Mouse (Mus musculus) naive thymus-derived CD4-positive, alpha-beta T cell, adult 2 months (primary cell): ENCODE results near the gene Ap3s2.

Experiments
- DNase-seq: peaks from one replicate; pipeline ENCODE4 v3.0.0-alpha.2; 2011; ENCODE audit warnings: low read depth

The Ap3s2 gene

DNA sequence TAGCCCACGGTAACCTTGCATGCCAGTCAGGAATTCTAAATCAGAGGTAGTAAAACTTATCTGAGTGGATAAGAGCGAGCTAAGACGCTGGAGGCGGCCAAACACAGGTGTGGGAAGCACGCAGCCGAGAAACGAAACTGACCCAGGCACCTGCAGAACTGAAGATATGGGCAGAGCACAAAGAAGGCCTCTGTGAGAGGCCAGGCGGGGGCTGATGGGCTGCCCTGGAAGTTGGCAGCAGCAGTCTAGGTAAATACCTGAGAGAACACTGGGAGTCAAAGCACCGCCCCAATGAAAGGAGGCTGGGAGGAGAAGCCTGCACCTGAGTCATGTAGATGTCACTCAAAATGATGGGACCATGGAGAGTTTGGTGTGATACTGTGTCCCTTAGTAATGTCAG, 31.8 kb downstream of the Ap3s2 start:
- DNase-seq, result no peak

DNA sequence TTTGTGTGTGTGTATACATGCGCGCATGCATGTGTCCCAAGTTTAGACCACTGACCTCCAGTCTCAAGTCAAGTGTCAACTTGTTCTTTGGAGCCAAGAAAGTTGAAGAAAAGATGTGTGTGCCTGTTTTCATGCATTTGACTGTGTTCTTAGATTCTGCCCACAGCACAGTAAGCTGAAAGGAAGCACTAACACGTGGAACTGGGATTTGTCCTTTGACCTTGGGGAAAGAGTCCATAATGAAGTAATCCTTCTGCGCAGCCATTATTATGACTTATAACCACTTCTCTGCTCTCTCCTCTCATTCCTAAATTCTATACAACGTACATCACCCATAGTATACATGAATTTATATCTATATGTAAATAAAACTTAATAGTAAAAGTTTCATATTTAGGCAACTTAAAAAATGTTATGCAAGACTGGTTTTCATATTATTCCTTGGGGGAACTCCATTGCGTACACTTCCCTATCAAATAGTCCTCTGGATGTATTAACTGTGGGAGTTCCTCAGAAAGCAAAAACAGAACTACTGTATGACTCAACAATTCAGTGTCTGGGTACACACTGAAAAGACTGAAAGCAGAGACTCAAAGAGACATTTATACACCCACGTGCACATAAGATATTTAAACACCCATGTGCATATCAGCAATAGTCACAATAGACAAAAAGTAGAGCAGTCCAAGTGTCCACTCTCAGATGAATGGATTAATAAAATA, 36.7 kb downstream of the Ap3s2 start:
- no peak for DNase-seq

DNA sequence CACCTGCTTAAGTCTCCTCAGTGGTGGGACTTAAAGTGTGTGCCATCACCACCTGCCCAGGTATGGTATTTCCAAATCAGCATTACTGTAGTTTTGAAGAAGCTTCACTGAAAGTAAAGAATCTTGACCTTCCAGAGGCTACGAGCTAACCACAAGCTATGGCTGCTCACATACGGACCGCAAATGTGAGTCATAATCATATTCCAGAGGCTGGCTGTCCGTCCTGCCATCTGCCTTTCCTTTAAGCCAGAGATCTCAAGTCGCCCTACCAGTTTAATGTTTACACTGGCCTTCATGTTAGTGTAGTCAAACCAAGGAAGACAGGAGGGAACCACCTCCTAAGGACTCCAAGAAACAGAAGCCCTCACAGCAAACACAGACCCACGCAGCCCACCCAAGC, 38.5 kb downstream of the Ap3s2 start:
- DNase-seq, result no peak

DNA sequence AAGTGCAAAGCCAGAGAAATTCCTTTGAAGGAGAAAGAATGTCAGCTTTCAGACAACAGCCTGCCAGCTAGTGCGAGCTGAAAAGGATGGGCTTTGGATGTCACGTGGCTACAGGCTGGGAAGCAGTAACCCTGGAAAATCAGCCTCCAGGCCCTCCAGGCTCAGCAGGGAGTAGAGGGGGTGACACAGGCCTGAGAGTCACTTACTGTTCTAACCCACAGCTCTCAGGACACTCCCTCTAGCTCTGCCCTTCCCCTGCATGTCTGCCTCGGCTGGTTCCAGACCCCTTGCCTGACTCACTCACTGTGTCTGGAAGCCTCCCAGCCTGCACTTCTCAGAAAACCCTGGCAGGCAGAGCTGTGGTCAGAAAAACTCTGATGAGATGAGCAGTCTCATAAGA, 39.5 kb downstream of the Ap3s2 start:
- no peak for DNase-seq

DNA sequence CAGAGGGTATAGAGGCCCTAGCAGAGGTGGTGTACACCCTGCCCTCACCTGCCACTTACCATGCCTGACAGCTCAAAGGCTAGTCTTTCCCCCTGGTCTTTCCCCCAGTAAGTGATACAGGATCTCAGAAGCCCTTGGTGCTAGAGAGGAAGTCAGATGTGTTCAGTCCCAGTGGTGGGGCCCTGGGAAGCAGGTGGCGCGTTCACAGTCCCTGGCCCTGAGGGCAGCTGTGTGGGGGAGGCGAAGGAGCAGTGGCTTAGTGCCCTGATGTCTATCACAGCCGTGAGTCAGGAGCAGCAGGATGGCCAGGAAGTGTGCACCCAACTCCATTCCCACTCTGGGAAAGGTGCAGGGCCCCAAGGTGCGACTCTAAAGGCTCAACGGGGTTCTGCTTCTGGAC, 40.4 kb downstream of the Ap3s2 start:
- no peak for DNase-seq

DNA sequence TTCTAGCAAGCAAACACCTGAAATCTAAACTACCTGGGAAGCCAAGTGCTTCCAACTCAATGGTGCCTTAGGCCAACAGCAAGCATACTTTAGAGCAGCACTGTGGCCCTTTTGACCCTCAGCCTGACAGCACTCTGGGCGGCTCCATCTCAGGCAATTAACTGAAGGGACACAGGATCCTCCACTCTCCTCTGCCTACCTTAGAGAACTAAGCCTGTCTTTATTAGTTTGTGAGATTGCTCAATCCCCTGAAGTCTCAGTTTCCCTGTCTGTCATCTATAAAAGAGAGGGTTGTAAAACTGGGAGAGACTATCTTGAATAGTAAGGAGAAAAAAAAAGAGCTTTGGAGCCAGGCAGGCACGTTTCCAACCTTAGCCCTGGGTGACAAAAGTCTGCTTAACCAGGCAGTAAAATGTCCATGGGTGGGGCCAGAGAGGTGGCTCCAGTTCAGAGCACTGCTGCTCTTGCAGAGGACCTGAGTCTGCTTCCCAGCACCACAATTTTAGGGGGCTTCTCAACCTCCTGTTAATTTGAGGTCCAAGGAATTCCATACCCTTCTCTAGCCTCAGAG, 41.9 kb downstream of the Ap3s2 start:
- no peak for DNase-seq

DNA sequence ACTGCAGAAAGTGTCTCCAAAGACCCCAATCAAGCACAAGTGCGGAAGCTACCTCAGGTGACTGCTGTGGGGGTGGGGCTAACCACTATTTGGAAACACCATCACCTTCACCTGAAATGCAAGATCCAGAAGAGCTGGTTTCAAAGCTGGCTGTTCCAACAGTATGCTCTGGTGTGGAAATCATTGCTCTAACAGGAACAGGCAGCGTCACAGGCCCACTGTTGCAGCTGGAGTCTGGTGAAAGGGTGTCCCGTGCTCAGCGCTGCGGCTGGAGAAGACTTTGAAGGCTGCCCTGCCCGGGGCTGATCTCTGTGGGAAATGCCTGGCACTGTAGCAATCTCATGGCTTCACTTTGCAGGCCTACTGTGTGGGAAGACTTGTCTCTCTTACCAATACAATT, 47.0 kb downstream of the Ap3s2 start:
- DNase-seq, result no peak

DNA sequence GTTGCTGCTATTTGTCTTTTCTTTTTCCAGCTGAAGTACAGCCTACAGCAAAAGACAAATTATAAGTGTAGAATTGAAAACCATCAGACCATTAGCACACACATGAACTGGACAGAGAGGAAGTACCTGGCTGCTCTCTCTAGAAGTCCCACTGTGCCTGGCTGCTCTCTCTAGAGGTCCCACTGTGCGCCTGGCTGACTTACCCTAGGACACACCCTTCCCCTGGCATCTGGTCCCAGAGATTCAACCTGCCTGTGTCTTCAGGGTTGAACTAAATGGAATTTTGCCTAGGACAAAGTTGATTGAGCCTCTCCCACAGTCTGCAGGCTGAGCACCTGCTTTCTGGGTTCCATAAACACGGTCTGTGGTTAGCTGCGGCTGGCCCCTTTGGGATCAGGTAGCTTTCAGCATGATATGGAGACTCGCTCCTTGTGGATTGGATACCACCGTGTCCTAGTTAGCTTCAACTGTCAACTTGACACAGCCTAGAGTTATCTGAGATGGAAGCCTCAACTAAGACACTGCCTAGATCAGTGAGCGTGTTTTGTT, 48.6 kb downstream of the Ap3s2 start:
- DNase-seq, result no peak

DNA sequence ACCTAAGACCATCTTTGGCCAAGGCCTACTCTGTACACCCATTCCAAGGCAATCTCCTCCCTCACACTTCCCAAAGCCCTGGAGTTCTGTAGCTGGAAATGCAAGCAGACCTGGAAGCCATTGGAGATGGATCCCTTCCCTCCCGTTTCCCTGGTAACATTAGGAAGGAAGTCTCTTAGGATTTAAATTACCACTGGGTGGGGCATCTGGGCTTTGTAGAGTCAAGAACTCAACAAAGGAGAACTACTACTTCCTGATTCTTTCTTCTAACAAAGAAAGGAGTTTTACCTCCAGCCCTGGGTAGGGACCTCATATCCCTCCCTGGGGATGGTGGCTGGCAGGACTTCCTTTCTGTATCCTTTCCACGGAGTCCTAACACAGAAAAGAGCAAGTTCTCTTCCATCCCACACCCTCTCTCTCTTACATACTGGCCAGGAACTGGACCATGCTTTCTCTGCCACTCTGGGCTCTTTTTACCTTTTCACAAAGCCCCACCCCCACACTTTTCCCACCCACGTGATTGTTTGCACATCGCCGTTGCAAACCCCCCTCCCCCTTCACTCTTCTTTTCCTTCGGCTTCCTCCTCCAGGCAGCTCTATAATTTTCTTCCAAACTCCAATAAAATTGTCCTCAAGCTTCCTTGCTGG, 51.3 kb downstream of the Ap3s2 start:
- no peak for DNase-seq

DNA sequence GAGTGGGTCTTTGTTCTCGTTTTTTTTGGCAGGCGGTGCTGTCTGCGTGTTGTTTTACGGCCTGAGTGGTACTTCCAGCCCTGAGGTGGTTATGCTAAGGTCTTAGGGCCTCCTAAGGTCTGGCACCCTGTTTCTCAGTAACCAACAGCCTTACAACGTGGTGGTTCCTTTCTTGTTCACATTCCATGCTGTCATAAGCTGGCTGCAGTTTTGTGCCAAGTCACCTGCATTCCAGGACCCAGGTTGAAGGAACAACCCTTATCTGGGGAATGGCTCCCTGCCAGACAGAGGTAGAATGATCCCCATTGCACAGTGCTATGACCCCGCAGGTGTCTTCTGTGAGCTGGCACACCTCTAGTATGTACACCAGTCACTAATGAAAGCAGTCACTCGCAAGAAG, 52.0 kb downstream of the Ap3s2 start:
- no peak for DNase-seq

DNA sequence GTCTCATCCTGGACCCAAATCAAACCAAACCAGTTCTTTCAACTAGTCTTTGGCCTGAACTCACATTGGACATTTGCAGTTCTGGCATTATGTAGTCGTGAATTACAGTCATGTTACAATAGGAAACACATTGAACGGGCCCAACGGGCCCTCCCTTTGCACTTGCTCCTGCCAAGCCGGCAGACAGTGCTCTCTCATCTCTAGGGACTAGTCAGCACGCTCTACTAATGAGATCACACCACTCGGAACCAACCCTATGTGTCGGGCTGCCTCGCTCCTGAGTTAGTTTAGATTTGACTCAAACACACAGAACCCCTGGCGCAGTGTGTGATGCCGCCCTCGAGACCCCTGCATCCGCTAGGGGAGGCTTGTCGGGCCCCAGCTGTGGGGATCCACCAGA, 52.6 kb downstream of the Ap3s2 start:
- no peak for DNase-seq

DNA sequence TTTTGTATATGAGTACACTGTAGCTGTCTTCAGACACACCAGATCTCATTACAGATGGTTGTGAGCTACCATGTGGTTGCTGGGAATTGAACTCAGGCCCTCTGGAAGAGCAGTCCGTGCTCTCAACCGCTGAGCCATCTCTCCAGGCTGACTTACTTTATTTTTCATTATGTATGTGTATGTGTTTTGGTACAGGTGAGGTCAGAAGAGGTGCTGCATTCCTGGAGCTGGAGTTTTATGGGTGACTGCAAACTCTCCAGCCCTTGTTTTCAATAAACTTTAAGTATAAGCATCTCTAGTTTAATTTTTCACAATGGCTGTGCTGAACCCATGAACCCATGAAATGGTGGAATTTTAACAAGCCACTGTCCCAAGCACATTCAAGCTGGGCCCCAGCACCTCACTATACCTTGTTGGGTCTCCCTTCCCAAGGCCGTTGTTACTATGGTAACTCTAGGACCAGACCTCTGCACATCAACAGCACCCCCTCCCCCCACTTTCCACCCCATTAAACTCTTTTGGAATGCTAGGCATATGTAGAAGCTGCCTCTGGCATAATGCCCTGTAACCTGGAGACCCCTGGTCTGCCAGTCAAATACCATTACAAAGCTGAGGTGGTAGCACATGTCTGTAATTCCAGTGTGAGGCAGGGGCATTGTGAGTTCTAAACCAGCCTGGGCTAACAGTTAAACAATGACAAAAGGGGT, 54.0 kb downstream of the Ap3s2 start:
- no peak for DNase-seq

DNA sequence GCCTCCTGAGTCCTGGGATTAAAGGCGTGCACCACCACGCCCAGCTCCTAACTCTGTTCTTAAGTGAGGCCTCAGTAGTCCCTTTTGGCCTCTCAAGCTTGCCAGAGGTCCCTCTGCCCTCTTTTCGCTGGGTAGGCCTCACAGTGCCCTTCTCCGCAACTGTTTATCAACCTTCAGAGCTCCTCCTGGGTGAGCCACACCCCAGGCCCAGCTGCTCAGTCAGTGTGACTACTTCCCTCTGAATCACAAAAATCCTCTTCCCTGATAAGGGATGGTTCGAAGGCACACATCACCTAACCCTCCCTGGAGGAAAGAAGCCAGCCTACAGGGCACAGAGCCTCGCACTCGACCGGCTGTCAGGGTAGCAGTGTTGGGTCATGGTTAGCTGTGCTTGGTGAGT, 58.7 kb downstream of the Ap3s2 start:
- no peak for DNase-seq

DNA sequence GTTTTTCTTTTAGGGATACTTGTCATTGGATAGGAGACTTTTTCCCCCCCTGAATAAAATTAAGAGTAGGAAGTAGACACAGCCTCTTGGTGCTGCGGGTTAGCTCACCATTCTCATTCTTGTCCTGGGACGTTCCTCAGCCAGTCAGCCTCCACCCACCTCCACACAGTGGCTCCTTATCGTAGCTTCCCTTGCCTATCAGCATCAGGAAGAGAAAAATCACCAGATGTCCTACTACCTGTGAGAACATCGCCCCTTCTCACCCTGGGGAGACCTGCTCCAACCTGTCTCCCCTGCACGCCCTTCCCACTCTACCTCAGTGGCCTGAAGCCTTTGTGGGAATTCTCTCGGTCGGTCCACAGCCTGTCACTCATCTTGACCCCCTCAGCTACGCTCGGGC, 59.6 kb downstream of the Ap3s2 start, which contains the start of gene Anpep:
Gene Anpep (minus strand): TSS at position 249 of the 400 bp plus-strand sequence.
- no peak for DNase-seq

DNA sequence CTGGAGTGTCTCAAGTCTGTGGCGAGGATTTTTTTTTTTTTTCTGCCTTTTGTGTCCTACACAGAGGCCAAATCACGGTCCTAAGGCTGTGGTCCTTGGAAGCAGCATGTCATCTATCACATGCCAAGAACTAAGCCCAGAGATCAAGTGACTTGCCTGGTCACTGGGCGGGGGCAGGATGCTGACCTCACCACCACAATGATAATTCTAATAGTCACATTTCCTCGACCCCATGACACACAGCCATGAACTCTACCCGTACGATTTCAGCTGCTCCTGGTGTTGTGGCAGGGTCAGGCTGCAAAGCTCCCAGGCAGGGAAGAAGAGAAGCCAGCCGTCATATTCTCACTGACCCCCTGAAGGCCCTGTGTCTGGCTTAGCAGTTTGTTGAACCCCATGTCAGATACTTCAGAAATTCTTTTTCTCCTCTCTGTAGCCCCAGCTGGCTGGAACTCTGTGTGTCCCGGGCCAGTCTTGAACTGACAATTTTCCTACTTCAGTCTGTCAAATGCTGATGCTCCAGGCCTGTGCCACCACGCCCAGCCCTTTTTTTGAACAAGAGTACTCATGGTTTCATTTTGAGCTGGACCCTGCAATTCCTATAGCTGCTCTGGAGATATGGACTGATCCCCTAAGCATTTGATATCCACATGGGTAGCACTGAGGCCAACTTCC, 61.4 kb downstream of the Ap3s2 start:
- no peak for DNase-seq

DNA sequence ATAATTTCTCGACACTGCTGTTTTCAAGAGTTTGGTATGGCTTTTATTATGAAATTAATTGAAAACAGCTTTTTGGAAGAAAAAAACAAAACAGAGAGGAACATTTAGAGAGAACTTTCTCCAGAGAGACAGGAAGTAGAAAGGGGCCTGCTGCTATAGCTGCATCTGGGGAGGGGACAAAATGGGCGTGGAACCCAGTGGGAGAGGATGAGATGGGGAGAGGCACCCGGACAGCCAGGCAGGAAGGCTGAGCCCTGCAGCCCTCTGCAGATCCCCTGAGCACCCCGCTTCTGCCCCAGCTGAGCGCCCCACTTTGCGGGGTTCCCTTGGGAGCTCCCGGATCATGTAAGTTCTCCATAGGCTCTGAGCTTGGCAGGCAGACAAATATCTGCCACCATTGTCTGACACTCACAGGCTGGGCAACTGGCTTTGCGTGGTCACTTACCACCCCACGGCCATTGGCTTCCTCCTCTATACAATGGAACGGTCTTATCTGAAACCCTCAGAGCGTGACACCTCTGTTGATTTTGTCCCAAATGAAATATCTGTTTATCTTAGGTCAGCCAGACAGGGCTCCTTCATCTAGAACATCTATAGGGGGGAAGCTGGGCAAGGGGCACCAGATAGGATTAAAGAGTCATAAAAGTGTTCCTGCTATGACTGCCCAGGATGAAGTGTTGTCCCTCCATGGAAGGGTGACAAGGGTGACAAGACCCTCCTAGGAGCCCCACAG, 62.1 kb downstream of the Ap3s2 start:
- no peak for DNase-seq

DNA sequence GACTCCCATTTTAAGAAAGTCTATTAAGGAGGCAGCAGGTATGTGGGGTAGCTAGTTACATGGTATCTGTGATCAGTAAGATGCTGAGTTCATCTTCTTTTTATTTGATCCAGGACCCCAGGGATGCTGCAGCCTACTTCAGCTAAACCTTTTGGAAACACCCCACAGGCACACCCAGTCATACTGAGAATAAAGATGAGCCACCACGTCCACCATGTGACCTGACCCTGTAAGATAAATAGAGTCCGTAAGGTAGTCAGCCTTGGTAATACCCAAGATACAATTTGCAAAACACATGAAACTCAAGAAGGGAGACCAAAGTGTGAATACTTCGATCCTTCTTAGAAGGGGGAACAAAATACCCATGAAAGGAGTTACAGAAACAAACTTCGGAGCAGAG, 64.1 kb downstream of the Ap3s2 start:
- DNase-seq, result no peak

DNA sequence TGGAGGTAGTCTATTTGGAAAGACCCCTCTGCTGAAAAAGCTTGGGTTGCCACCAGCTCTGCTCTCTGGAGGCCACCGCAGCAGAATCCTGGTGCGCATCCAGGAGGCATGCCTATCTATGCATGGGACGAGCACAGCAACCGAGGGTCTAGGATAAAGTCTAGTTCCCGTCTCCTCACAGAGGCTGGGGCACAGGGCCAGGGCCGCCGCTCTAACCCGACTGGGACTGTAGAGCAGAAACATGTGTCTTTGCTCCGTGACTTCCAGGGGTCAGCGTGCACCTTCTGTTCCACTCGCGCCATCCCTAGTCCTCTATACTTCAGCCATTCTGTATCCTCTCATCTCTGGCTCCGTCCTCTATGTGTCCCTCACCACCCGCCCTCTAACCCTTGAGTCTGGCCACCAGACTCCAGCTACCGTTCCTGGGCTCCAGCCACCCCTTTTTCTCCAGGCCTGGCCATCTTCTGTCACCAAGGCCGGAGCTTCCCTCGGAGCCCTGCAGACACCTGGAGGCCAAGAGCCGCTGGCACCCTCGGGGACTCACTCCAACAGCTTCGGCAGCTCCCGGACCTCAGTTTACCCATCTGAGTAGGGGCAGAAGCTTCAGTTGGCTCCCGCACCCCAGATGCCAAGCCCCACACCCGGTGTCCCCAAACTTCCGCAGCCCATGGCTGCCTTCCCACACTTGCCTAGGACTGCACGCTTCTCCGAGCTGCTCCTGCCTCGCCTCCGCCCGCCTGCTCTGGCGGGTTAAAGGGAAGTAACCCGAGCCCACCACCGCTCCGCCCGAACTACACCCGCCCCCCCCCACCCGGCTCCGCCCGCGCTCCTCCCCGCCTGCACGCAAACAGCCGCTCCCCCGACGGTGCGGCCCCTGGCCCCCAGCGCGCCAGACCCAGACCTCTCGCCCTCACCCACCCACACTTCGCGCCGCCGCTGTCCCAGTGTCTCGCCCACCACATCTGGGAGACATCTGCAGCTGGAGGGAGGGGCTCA, 72.7 kb downstream of the Ap3s2 start:
- DNase-seq, result no peak

DNA sequence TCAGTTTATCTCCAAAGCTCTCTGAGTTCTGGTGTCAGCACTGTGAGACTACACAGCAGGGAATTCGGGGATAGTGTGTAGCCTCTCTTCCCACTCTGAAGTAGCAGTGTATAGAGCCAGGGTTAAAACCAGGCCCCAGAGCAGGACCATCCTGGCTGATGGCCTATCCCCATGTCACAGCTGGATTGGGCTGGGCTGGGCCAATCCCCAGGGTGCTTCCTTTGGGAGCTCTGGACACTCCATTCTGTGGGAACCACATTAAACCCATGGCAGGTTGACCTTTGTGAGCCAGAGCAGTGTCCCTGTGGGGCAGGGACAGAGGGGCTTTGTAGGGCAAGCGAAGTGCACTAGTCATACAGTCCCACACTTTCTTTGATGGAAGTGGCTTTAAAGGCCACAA, 74.1 kb downstream of the Ap3s2 start:
- DNase-seq, result no peak
